Mouse (Mus musculus) retina, postnatal 7 days (tissue): ENCODE measurements at regions not wholly inside any gene's neighbourhood (a gene's known extent, or its start where the extent isn't known, plus 50 kb on each side); places are given as distances from the start of the nearest gene placed in this dataset.

Source experiments
- DNase-seq: peaks from one replicate; pipeline ENCODE4 v3.0.0-alpha.2; 2012; ENCODE audit warnings: low read depth, low spot score

- no peak for DNase-seq
Measured at GRCm38 (mm10) chr7:72590351-72591115, 284.1 kb upstream of the Mctp2 start.

DNA sequence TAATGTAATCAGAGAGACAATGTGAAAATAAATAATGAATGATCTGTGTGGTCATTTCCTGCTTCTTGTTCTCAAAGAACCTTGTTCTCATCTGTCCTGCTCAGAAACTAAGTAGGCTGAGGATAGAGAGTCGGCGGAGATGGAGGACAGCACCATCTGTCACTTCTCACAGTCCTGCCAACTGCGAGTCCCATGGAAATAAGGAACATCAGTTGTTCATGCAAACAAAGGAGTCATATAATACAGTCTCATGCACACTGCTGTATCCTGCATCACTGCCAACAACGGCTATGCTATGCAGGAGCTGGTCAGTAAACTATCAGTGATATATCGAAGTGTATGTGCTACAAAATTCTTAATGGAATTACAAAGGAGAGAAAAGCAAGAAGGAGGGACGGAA is 285.7 kb upstream of the Mctp2 start:
- DNase-seq: no peak

- DNase-seq: no peak
Measured at GRCm38 (mm10) chr7:72592649-72593048, 286.2 kb upstream of the Mctp2 start.

- no peak for DNase-seq
Measured at GRCm38 (mm10) chr7:72593259-72593658, 286.9 kb upstream of the Mctp2 start.

- DNase-seq: no peak
Measured at GRCm38 (mm10) chr7:72594741-72595140, 288.3 kb upstream of the Mctp2 start.

GRCm38 (mm10) chr7:72596985-72597384 is 290.6 kb upstream of the Mctp2 start:
- DNase-seq: no peak

DNA sequence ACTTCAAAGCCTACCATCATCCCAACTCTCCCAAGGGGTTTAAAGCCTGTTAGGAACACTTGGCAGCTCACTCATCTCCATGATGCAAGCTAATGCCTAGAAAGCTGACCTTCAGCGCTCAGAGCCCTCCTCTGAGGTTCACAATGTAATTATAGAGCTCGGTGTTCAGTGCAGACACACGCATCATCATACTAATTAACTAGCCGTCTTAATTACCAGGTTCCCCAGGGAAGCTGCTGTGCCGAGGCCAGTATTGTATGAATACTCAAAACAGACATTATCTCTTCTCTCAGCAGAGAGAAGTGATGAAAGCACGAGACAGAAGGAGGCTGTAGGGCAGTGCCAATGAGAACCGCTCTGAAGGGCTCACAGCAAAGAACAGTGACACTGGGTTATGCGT is 295.5 kb upstream of the Mctp2 start:
- no peak for DNase-seq

DNA sequence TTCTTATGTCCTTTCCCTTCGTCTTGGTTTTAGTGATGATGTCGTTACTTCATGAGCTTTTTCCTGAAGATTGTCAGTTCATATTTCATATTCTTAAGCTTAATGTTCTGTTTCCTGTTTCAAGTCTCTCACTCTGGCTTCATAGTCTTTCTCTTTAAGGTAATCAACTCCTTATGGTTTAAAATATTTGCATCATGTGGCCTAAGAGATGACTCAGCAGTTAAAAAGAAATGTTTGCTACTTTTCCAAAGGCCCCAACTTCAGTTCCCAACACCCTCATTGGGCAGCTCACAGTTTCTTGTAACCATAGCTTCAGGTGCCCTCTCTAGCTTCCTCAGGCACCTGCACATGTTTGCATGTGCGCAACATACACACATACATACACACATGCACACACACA is 303.4 kb upstream of the Mctp2 start:
- DNase-seq: no peak

GRCm38 (mm10) chr7:72615232-72615631 is 308.8 kb upstream of the Mctp2 start:
- no peak for DNase-seq

DNA sequence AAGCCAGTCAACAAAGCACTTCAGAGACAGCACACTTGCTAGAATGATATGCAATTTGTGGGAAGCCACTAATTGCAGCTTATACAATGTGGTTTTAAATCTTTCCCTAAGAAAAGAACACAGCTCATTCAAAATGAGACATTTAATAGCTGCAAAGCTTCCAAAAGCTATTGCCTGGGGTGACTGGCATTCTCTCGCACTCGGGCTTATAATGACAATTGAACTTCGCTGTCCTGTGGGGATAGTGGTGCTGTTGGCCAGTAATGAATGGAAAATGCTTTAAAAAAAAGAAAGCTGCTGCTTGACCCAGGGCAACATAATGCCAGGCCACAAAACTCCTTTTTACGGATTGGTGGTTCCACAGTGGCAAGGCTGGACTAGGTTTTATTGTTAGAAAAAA is 321.0 kb upstream of the Mctp2 start:
- DNase-seq: no peak

GRCm38 (mm10) chr7:72639566-72639965 is 333.2 kb upstream of the Mctp2 start:
- DNase-seq: no peak

DNA sequence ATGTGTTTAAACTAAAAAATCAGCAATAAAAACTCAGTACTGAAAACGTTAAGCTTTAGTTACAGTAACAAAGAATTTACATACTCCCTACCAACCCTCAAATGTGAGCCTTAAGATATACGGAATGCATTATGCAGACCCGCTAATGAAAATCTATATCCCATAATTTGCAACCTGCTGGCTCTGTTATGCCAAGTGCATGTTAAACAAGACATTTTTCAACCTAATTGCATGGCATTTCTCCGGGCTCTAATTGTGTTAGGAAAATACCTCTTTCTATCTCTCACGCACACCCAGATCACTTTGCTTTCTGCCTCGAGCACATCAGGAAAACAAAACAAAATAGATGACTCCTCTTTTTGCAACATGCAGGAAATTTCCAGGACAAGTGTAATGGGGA is 368.6 kb upstream of the Mctp2 start:
- no peak for DNase-seq

- no peak for DNase-seq
Measured at GRCm38 (mm10) chr7:72685803-72686202, 379.4 kb upstream of the Mctp2 start.

GRCm38 (mm10) chr7:72687356-72687755 is 380.9 kb upstream of the Mctp2 start:
- DNase-seq: no peak

DNA sequence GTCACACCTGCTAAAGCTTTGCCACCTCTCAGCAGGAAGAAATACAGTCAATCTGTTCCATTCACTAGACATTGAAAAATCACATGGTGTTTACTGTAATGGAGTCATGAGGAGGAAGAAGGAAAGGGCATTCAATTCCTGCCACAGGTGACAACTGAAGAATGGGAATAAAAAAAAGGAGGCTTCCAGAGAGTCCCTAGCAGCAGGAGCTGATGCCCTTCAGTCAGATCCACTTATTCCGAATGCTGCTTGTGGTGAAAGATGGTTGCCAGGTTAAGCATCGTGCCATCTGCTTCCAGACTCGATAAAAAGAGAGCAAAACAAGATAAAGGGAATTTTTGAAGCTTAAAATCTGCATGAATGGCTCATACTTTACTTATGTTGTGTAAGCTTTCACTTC is 385.0 kb upstream of the Mctp2 start:
- DNase-seq: no peak

DNA sequence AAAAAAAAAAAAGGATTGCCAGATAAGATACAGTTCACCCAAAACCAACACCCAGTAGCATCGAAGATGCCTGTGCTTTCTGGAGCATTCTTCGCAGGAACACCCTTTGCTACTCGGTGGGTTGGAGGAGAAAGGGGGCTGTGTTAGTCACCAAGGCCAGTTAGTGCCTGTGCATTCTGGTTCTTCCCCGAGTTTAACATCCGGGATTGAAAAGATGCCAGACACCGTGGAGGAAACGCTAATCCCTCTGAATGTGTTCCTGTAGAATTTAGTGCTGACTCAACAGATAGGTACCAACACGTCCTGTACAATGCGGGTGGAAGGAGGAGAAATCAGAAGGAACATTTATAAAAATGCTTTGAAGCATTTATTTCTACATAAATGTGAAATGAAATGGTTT is 385.5 kb upstream of the Mctp2 start:
- no peak for DNase-seq

- no peak for DNase-seq
Measured at GRCm38 (mm10) chr7:72696736-72697135, 390.3 kb upstream of the Mctp2 start.

DNA sequence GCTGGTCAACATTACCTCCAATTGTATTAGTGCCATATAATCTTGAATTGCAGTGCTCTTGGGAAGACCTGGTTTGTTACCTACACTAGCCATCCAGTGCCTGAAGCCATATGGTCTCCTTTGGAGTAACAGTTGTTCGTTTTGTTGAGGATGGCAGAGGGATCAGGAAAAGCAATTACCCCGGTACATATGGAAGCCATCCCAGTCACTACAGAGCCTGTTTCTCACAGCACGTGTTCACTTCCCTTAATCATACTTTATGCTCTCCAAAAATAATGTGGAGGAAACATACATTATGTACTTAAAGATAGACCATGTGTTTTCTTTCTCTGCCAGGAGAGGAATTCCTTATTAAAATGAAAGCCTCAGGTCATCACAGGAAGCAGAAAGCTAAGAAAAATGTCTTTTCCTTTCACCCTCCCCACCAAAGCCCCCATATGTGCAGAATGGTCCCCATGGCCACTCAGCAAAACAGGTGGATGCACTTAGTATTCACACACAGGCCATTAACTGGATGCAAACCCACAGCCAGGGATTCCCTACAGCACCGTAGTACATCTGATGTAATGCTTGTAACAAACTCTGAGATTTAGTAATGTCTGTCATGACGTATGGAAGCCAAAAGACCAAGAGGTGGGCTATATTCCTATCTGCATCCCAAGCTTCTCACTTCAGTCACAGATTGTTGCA is 397.4 kb upstream of the Mctp2 start:
- no peak for DNase-seq

DNA sequence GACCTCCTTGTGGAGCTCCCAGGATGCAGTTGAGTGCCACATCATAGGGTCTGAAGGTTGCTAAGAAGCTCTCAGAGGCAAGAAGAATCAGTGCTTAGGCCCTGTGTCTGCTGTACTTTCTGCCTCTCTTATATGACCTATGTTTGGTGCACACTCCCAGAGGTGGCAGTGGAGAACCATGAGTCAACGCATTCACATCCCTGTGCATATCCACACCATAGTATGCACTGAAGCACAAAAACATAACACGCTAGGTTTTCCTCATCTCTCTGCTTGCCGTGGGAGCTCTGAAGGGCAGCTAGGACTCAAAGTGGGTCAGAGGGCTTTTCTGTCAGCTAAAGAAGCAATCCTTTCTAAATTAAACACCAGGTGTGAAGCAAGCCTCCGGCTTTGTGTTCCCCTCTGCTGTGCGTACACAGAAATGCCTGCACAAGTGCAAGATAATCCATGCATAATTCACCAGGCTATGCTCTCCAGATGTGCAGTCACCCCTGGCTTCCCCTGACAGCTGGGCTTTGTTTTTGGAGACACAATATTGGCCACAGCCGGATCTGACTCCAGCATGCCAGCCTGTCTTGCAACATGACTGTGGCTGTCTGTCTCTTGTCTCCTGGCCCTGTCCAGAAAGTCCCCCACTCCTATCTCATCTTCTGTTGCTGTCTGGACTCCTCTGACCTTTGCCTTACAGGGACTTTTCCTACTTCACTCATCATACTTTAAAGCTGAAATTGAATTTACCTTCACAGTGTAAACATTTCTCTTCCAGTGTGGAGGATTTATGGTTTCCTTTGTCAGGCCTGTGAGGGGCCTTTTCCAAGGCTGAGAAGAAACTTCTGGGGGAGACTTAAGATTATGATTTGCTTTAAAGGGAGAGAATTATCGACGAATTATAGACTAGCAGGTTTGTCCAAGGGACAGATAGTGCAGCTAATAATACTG is 405.1 kb upstream of the Mctp2 start:
- DNase-seq: no peak

DNA sequence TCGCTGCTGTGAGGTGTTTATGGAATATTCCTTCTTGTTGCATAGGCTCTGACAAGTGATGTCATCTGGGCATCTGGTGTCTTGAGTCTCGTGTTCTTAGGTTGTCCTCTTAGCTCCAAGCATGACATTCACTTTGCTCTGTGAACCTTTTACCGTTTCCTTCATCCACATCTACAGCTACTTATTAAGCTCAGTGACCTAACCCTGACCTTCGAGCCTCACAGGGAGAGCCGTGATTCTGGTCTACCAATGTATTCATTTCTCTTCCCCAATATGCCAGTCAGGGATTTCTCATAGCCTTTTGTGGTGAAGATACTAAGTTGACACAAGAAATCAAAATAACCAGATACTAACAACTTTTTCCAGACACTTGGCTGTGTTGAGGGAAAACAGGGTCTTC is 409.0 kb upstream of the Mctp2 start:
- DNase-seq: no peak

DNA sequence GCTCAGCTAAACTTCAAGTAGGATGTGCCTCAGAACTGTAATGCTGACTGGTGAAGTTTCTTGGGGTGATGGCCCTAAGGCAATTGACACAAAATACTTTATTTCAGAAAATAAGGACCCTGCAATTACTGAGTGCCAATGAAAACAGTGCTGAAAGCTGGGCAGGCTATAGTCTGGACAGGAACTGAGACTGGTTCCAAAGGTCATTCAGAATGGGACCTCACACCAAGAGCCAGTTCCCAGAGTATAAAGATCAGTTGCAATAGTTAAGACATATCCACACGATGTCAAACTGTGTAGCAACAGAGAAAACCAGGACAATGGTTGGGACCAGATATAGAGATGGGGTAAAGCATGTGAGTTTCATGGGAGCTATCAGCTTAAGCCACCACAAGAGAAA is 409.6 kb upstream of the Mctp2 start:
- DNase-seq: no peak

DNA sequence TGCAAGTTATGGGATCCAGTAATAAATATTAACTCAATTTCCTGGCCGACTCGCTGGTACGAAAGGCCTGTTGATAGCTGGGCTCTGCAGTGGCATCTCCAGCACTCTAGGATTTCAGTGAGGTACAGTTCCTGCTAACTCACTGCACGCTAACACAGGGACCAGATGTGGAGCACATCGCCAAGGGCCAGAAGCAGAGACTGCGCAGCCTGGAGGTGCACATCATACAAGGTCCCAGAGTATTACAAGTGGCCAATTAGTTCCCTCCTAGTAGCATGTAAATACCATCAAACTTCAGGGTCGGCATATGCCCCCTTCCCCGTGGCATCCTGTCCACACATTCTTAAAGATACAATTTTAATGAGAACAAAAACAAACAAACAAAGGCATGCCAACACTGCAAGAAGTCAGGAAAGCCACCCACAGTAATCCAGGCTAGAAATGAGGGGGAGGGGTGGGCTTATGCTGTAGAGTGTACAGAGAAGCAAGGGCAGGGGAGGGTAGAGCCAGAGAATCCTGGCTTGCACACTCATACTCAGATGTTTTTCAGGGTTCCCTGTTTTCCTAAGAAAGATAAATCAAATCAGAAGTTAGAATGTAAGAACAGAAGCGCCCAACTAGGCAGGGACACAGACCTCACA is 419.9 kb upstream of the Mctp2 start:
- DNase-seq: no peak
